Mouse (Mus musculus) neural tube, embryonic 14.5 days (tissue): ENCODE data around the gene Stau1. TPM values are rescaled to one million over a fixed set of nuclear protein-coding genes. Genes with fewer than 3 reads are reported as not detected.

Source experiments
- ATAC-seq: fragments of 200-750 bp; cut with Nextera tagmentation; 2 replicates; pipeline ENCODE4 v1.8.0; 2017; ENCODE audit warnings: low read depth, mild to moderate bottlenecking, moderate TSS enrichment, moderate library complexity
- H3K27ac ChIP-seq: fragments of 300-500 bp; sonication (generic); 2 replicates; pipeline ENCODE4 v1.5.1; 2014; ENCODE audit warnings: low read depth, mild to moderate bottlenecking, control low read depth, low read length, moderate library complexity, mixed read lengths
- H3K27me3 ChIP-seq: fragments of 300-500 bp; sonication (generic); 2 replicates; pipeline ENCODE4 v1.6.1; 2014; ENCODE audit warnings: low read length; ENCODE audit not compliant: control insufficient read depth, insufficient read depth
- H3K36me3 ChIP-seq: fragments of 300-500 bp; sonication (generic); 2 replicates; pipeline ENCODE4 v1.6.1; 2014; ENCODE audit warnings: low read length, mixed read lengths; ENCODE audit not compliant: control insufficient read depth, insufficient read depth
- H3K4me1 ChIP-seq: fragments of 300-500 bp; sonication (generic); 2 replicates; pipeline ENCODE4 v1.6.1; 2014; ENCODE audit warnings: low read length; ENCODE audit not compliant: control insufficient read depth, insufficient read depth
- H3K4me2 ChIP-seq: fragments of 300-500 bp; sonication (generic); 2 replicates; pipeline ENCODE4 v1.6.1; 2014; ENCODE audit warnings: mild to moderate bottlenecking, low read depth, low read length, control low read depth
- H3K4me3 ChIP-seq: fragments of 300-500 bp; sonication (generic); 2 replicates; pipeline ENCODE4 v1.5.1; 2014; ENCODE audit warnings: low read depth, low read length, control low read depth, mixed read lengths
- H3K9ac ChIP-seq: fragments of 300-500 bp; sonication (generic); replicated peaks from 2 replicates; pipeline ENCODE4 v1.6.1; 2014; ENCODE audit warnings: low read depth, mild to moderate bottlenecking, control low read depth, low read length, mixed read lengths
- H3K9me3 ChIP-seq: fragments of 300-500 bp; sonication (generic); 2 replicates; pipeline ENCODE4 v1.6.1; 2016; ENCODE audit warnings: low read length; ENCODE audit not compliant: control insufficient read depth
- WGBS: fragments of 180-500 bp; shearing (Covaris S2); extraction: QIAGEN DNeasy Blood & Tissue Kit; methylation state at CpG from one replicate; pipeline ENCODE4 v1.1.7; 2014; 5-methylcytosine and 5-hydroxymethylcytosine counted together
- polyA plus RNA-seq: library from polyadenylated mRNA; unstranded; fragments of >200 nt; fragmentation: Nextera tagmentation; extraction: Ambion mirVana; gene quantifications from 2 replicates; pipeline ENCODE4 v1.2.1, GENCODE M21; 2014

Gene Stau1
- polyA plus RNA-seq, 1 experiment from 2014 or later = 104 TPM

- 81% methylated on average over 1 of the region's 1 CpGs for WGBS
- no peaks in the 10 kb centered on the region for H3K27me3 ChIP-seq
- H3K9ac ChIP-seq = no peak overlapping the region
- no peaks in the 10 kb centered on the region for H3K36me3 ChIP-seq
- H3K4me2 ChIP-seq = no peak overlapping the region
- no peak overlapping the region for H3K27ac ChIP-seq
- H3K4me3 ChIP-seq = no peak overlapping the region
- ATAC-seq = no peak
- no peaks in the 10 kb centered on the region for H3K9me3 ChIP-seq
- 0 out of 2 replicates have a peak, but pooled peaks cover 6% of the 10 kb centered on the region for H3K4me1 ChIP-seq
Measured at GRCm38 (mm10) chr2:166973153-166973552, 22.9 kb downstream of the Stau1 start.

- Histone ChIP-seq H3K9me3 (no peaks in the 10 kb centered on the region), H3K4me2 (no peak overlapping the region), H3K27ac (no peak overlapping the region), H3K36me3 (peaks cover 8% of the 10 kb centered on the region), H3K27me3 (no peaks in the 10 kb centered on the region), H3K9ac (no peak overlapping the region), H3K4me1 (no peaks in the 10 kb centered on the region), H3K4me3 (no peak overlapping the region)
- no peak for ATAC-seq
- WGBS = 92% methylated on average over 2 of the region's 2 CpGs
Measured at GRCm38 (mm10) chr2:166964773-166965172, 31.3 kb downstream of the Stau1 start.

- no peak for ATAC-seq
- Histone ChIP-seq H3K9ac (no peak overlapping the region), H3K27ac (no peak overlapping the region), H3K4me1 (no peaks in the 10 kb centered on the region), H3K36me3 (peaks cover 14% of the 10 kb centered on the region), H3K27me3 (no peaks in the 10 kb centered on the region), H3K4me2 (no peak overlapping the region), H3K9me3 (no peaks in the 10 kb centered on the region), H3K4me3 (no peak overlapping the region)
- 84% methylated on average over 8 of the region's 8 CpGs for WGBS
Measured at GRCm38 (mm10) chr2:166963257-166963656, 32.8 kb downstream of the Stau1 start.

GRCm38 (mm10) chr2:166960648-166961330 is 35.3 kb downstream of the Stau1 start:
- H3K9me3 ChIP-seq = no peaks in the 10 kb centered on the region
- no peak overlapping the region for H3K4me3 ChIP-seq
- 86% methylated on average over 8 of the region's 8 CpGs for WGBS
- H3K4me1 ChIP-seq = no peaks in the 10 kb centered on the region
- no peaks in the 10 kb centered on the region for H3K27me3 ChIP-seq
- no peak overlapping the region for H3K9ac ChIP-seq
- peaks cover 31% of the 10 kb centered on the region for H3K36me3 ChIP-seq
- H3K4me2 ChIP-seq = no peak overlapping the region
- no peak overlapping the region for H3K27ac ChIP-seq
- ATAC-seq = no peak

GRCm38 (mm10) chr2:166956805-166957204 is 39.3 kb downstream of the Stau1 start:
- Histone ChIP-seq H3K9ac (no peak overlapping the region), H3K27ac (no peak overlapping the region), H3K27me3 (no peaks in the 10 kb centered on the region), H3K4me3 (no peak overlapping the region), H3K9me3 (no peaks in the 10 kb centered on the region), H3K36me3 (peaks cover 63% of the 10 kb centered on the region), H3K4me1 (no peaks in the 10 kb centered on the region), H3K4me2 (no peak overlapping the region)
- no peak for ATAC-seq
- WGBS = 66% methylated on average over 7 of the region's 7 CpGs

- H3K4me2 ChIP-seq = no peak overlapping the region
- ATAC-seq = no peak
- 84% methylated on average over 6 of the region's 6 CpGs for WGBS
- H3K36me3 ChIP-seq = peaks cover 85% of the 10 kb centered on the region
- H3K4me3 ChIP-seq = no peak overlapping the region
- H3K27me3 ChIP-seq = no peaks in the 10 kb centered on the region
- no peak overlapping the region for H3K27ac ChIP-seq
- no peaks in the 10 kb centered on the region for H3K4me1 ChIP-seq
- no peak overlapping the region for H3K9ac ChIP-seq
- H3K9me3 ChIP-seq = no peaks in the 10 kb centered on the region
Measured at GRCm38 (mm10) chr2:166952151-166952550, 43.9 kb downstream of the Stau1 start.

GRCm38 (mm10) chr2:166950853-166951648 is 45.0 kb downstream of the Stau1 start:
- H3K27ac ChIP-seq = no peak overlapping the region
- H3K9ac ChIP-seq = no peak overlapping the region
- WGBS = 74% methylated on average over 14 of the region's 14 CpGs
- H3K4me2 ChIP-seq = no peak overlapping the region
- H3K9me3 ChIP-seq = no peaks in the 10 kb centered on the region
- H3K4me1 ChIP-seq = no peaks in the 10 kb centered on the region
- H3K27me3 ChIP-seq = no peaks in the 10 kb centered on the region
- no peak overlapping the region for H3K4me3 ChIP-seq
- peaks cover 85% of the 10 kb centered on the region for H3K36me3 ChIP-seq
- no peak for ATAC-seq

- no peak for ATAC-seq
- Histone ChIP-seq H3K4me1 (no peaks in the 10 kb centered on the region), H3K27ac (no peak overlapping the region), H3K36me3 (peaks cover 75% of the 10 kb centered on the region), H3K9ac (no peak overlapping the region), H3K4me3 (no peak overlapping the region), H3K4me2 (no peak overlapping the region), H3K9me3 (no peaks in the 10 kb centered on the region), H3K27me3 (no peaks in the 10 kb centered on the region)
- 94% methylated on average over 10 of the region's 10 CpGs for WGBS
Measured at GRCm38 (mm10) chr2:166948936-166949335, 47.2 kb downstream of the Stau1 start.

- Histone ChIP-seq H3K27ac (no peak overlapping the region), H3K4me3 (no peak overlapping the region), H3K9me3 (no peaks in the 10 kb centered on the region), H3K4me2 (no peak overlapping the region), H3K9ac (no peak overlapping the region), H3K4me1 (no peaks in the 10 kb centered on the region), H3K36me3 (peaks cover 75% of the 10 kb centered on the region), H3K27me3 (no peaks in the 10 kb centered on the region)
- no peak for ATAC-seq
- WGBS = 75% methylated on average over 1 of the region's 1 CpGs
Measured at GRCm38 (mm10) chr2:166948246-166948645, 47.9 kb downstream of the Stau1 start.
